Mouse (Mus musculus): ENCODE data around the gene Zfp365. TPM values are rescaled to one million over a fixed set of nuclear protein-coding genes. Genes with fewer than 3 reads are reported as not detected.

The Zfp365 gene
- total and polyA plus RNA-seq, 3 experiments: 1.0 to 4.0 (median 1.2) TPM

GRCm38 (mm10) chr10:67851079-67851478 is 61.4 kb downstream of the Zfp365 start:
- TF ChIP-seq USF2 (conservative IDR thresholded peaks at IDR 0.05; ENCODE audit: low read depth, low read length): no peak
- no peak for TF ChIP-seq UBTF (IDR thresholded peaks at IDR 0.05; ENCODE audit: low read depth, low read length)
- TF ChIP-seq KAT2A (IDR thresholded peaks at IDR 0.05; ENCODE audit: insufficient replicate concordance, low read length): no peak
- TF ChIP-seq POLR2A (IDR thresholded peaks at IDR 0.05; ENCODE audit: low read depth, low read length): no peak
- no peak for TF ChIP-seq ELF1 (IDR thresholded peaks at IDR 0.05; ENCODE audit: low read depth, low read length)
- TF ChIP-seq JUN (IDR thresholded peaks at IDR 0.05; ENCODE audit: insufficient read depth, low read depth, low read length): no peak
- TF ChIP-seq MAFK (IDR thresholded peaks at IDR 0.05; ENCODE audit: insufficient replicate concordance, low read length): no peak
- TF ChIP-seq TBP (conservative IDR thresholded peaks at IDR 0.05; ENCODE audit: low read depth, low read length): no peak
- TF ChIP-seq SMC3 (IDR thresholded peaks at IDR 0.05; ENCODE audit: low read depth, low read length): no peak
- no peak for TF ChIP-seq EP300 (IDR thresholded peaks at IDR 0.05; ENCODE audit: low read length)
- TF ChIP-seq PAX5 (IDR thresholded peaks at IDR 0.05; ENCODE audit: low read length): no peak
- TF ChIP-seq ZNF384 (IDR thresholded peaks at IDR 0.05; ENCODE audit: low read depth, low read length): no peak
- no peak for TF ChIP-seq CHD1 (IDR thresholded peaks at IDR 0.05; ENCODE audit: low read depth, low read length)
- TF ChIP-seq CTCF (conservative IDR thresholded peaks at IDR 0.05 in 1 of 2, IDR thresholded peaks at IDR 0.05 in 1 of 2; ENCODE audit: low read depth in 2 of 2, low read length in 2 of 2): no peak
- TF ChIP-seq USF1 (IDR thresholded peaks at IDR 0.05; ENCODE audit: low read depth, low read length): no peak
- TF ChIP-seq ZMIZ1 (IDR thresholded peaks at IDR 0.05; ENCODE audit: low read depth, low read length): no peak
- no peak for TF ChIP-seq E2F4 (IDR thresholded peaks at IDR 0.05; ENCODE audit: insufficient replicate concordance, low read depth, low read length)
- dilution Hi-C loops (cut with MboI; ENCODE audit: extremely low pct_ligation_motif_present, extremely low pct_unique_long_range_greater_than_20kb, low sequenced_read_pairs): no loop called here
- H3K4me3 ChIP-seq (replicated peaks in 1 of 3; ENCODE audit: low read depth in 2 of 3, low read length in 2 of 3, poor library complexity in 1 of 3): no peak overlapping the region

DNA sequence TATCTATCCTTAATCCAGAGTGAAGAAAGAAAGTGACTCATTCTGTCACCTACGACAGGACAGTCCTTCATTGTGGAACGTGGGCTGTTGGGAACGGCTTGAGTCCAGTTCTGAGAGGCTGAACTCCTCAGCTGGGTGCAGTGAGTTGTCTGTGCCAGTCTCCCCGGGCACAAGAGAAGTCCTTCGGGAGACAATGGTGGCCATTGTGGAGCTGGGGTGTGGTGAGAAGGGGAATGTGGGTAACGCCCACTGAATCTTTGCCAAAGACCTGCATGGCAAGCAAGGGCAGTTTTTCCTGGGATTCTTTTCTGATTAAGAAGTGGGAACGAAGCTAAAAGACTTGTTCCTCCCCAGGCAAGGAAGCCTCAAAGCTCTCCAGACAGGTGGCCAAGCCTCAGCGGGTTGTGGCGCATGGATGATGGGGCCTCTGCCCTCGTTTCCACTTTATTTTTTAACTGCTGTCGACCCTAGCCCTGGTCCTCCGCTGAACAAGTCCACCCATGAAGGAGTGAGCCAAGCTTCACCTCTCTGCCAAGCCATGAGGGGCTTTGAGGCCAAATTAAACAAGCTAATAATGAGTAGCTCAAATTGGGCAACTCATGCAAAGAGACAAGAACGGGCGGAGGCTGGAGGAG is 66.3 kb downstream of the Zfp365 start:
- Histone ChIP-seq H3K36me3 (replicated peaks in 1 of 2; ENCODE audit: control insufficient read depth in 1 of 2, insufficient read depth in 1 of 2, low read length in 1 of 2) (no peaks in the 10 kb centered on the region), H3K79me2 (replicated peaks; ENCODE audit: control insufficient read depth, extremely low read depth, insufficient read depth, poor library complexity, severe bottlenecking) (no peaks in the 10 kb centered on the region), H3K4me3 (replicated peaks in 1 of 3; ENCODE audit: low read depth in 2 of 3, low read length in 2 of 3, poor library complexity in 1 of 3) (no peak overlapping the region), H3K4me2 (ENCODE audit: insufficient read depth, low read depth, poor library complexity, severe bottlenecking) (no peak overlapping the region), H3K27me3 (replicated peaks) (no peaks in the 10 kb centered on the region), H3K4me1 (ENCODE audit: control insufficient read depth in 1 of 2, insufficient read depth in 2 of 2) (peaks cover 0 to 2% of the 10 kb centered on the region in 2 experiments; a peak in 1 of 4 replicates), H3K9me3 (replicated peaks; ENCODE audit: low read length) (no peaks in the 10 kb centered on the region), H3K9ac (ENCODE audit: insufficient read depth, low read depth) (no peak overlapping the region), H3K27ac (ENCODE audit: insufficient read depth, low read depth) (no peak overlapping the region)
- in situ Hi-C loops (cut with MboI; ENCODE audit: low pct_ligation_motif_present, low pct_unique_long_range_greater_than_20kb, low sequenced_read_pairs): no loop called here
- DNase-seq (ENCODE audit: extremely low read depth): no peak
- TF ChIP-seq HCFC1 (IDR thresholded peaks at IDR 0.05; ENCODE audit: low read depth, low read length): no peak
- TF ChIP-seq GABPA (IDR thresholded peaks at IDR 0.05; ENCODE audit: insufficient replicate concordance, low read depth, low read length): no peak
- no peak for TF ChIP-seq UBTF (IDR thresholded peaks at IDR 0.05; ENCODE audit: low read depth, low read length)
- TF ChIP-seq ZKSCAN1 (IDR thresholded peaks at IDR 0.05; ENCODE audit: borderline replicate concordance, low read depth, low read length): no peak
- no peak for TF ChIP-seq ZC3H11A (IDR thresholded peaks at IDR 0.05; ENCODE audit: low read depth, low read length)
- TF ChIP-seq CHD1 (IDR thresholded peaks at IDR 0.05; ENCODE audit: low read depth, low read length): no peak
- dilution Hi-C loops (cut with MboI; ENCODE audit: extremely low pct_ligation_motif_present, extremely low pct_unique_long_range_greater_than_20kb, low sequenced_read_pairs): no loop called here

More at GRCm38 (mm10) chr10:67851079-67851478, 61.4 kb downstream of the Zfp365 start:
- Histone ChIP-seq H3K9me3 (replicated peaks; ENCODE audit: low read length) (no peaks in the 10 kb centered on the region), H3K36me3 (replicated peaks in 1 of 2; ENCODE audit: control insufficient read depth in 1 of 2, insufficient read depth in 1 of 2, low read length in 1 of 2) (no peaks in the 10 kb centered on the region), H3K9ac (ENCODE audit: insufficient read depth, low read depth) (no peak overlapping the region), H3K27me3 (replicated peaks) (no peaks in the 10 kb centered on the region), H3K79me2 (replicated peaks; ENCODE audit: control insufficient read depth, extremely low read depth, insufficient read depth, poor library complexity, severe bottlenecking) (no peaks in the 10 kb centered on the region), H3K4me1 (ENCODE audit: control insufficient read depth in 1 of 2, insufficient read depth in 2 of 2) (no peaks in the 10 kb centered on the region), H3K4me2 (ENCODE audit: insufficient read depth, low read depth, poor library complexity, severe bottlenecking) (no peak overlapping the region), H3K27ac (ENCODE audit: insufficient read depth, low read depth) (no peak overlapping the region)
- in situ Hi-C loops (cut with MboI; ENCODE audit: low pct_ligation_motif_present, low pct_unique_long_range_greater_than_20kb, low sequenced_read_pairs): no loop called here
- DNase-seq (ENCODE audit: extremely low read depth): no peak
